Mouse (Mus musculus): Measurements from ENCODE around the gene Gtf2h3. TPM values are rescaled to one million over a fixed set of nuclear protein-coding genes. Genes with fewer than 3 reads are reported as not detected.
"Not testable (repeated sequence)": the region's sequence is repeated elsewhere in the genome, so short reads cannot be mapped to it uniquely, and the experiment has no call there.

Gtf2h3 gene
- polyA plus RNA-seq, 1 experiment: 20.4 TPM

DNA sequence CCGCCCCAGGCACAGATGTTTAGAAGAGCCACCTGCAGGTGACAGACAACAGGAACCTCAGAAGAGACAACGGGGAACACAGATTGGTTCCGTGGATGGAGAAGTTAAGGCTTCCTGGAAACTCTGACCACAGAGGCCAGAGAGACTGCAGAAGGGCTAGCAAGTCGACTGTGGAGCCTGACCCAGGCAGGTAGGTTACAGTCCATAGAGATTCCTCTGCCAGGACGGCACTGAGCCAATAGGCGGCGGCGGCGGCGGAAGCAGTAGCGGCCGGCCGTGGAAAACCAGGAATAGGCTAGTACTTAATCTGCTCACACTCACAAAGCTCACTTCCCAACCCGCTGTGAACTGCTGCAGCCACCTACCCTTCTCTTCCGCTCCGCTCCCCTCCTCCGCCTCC, 42.2 kb upstream of the Gtf2h3 start:
- Histone ChIP-seq H3K27ac (ENCODE audit: control insufficient read depth, insufficient read depth, low read depth, low read length) (peak overlapping the region; percentile 31; the same call in 1 of the 2 replicates), H3K27me3 (ENCODE audit: control insufficient read depth, insufficient read depth, low read length) (no peaks in the 10 kb centered on the region), H3K4me1 (ENCODE audit: control insufficient read depth, insufficient read depth, low read length) (peaks cover 5% of the 10 kb centered on the region), H3K36me3 (ENCODE audit: control insufficient read depth, insufficient read depth, low read length) (no peaks in the 10 kb centered on the region), H3K4me3 (ENCODE audit: control insufficient read depth, low read depth, low read length) (peak overlapping the region; percentile 1; the same call in 1 of the 2 replicates)
- TF ChIP-seq CTCF (IDR thresholded peaks at IDR 0.05; ENCODE audit: control insufficient read depth, insufficient read depth, insufficient replicate concordance, low read depth, low read length) (no peak), POLR2A (IDR thresholded peaks at IDR 0.05; ENCODE audit: control insufficient read depth, low read depth, low read length) (no peak)

DNA sequence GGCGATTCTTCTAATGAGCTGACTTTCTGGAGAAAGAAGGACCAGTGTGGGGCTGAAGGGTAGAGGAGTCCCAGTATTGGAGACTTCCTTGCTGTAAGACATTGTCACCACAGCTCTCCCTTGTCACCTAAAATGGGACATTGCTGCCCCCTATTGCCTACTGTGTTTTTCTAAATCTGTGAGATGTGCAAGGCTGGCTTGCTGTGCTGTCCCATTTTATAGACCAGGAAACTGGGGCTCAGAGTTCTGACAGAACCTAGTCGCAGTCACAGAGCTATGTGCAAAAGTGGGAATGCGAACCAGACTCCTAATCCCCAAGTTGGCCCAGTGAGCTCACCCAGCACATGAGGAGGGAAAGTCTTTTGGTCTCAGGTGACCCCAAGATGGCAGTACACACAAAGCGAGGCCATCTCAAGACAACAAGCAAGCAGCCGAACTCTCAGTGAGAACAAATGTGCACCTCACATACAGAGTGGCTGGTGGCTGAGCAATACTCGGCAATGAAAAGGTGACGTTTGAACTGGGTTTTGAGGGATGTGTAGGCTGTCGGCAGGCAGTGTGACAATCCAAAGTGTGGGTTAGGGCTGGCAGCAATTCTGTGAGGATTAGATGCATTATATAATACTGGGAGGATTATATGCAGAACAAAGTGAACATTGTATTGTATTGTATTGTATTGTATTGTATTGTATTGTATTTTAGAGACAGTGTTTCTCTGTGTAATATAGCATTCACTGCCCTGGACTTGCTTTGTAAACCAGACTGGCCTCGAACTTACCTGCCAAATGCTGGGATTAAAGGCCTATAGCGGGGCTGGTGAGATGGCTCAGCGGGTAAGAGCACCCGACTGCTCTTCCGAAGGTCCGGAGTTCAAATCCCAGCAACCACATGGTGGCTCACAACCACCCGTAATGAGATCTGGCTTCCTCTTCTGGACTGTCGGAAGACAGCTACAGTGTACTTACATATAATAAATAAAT, 39.8 kb upstream of the Gtf2h3 start:
- no peak overlapping the region for H3K4me3 ChIP-seq (ENCODE audit: control insufficient read depth, low read depth, low read length)
- H3K4me1 ChIP-seq (ENCODE audit: control insufficient read depth, insufficient read depth, low read length): peaks cover 8% of the 10 kb centered on the region
- TF ChIP-seq POLR2A (IDR thresholded peaks at IDR 0.05; ENCODE audit: control insufficient read depth, low read depth, low read length) (no peak), CTCF (IDR thresholded peaks at IDR 0.05; ENCODE audit: control insufficient read depth, insufficient read depth, insufficient replicate concordance, low read depth, low read length) (no peak; the same call in 1 of the 2 replicates)
- H3K27ac ChIP-seq (ENCODE audit: control insufficient read depth, insufficient read depth, low read depth, low read length): no peak overlapping the region
- no peaks in the 10 kb centered on the region for H3K36me3 ChIP-seq (ENCODE audit: control insufficient read depth, insufficient read depth, low read length)
- H3K27me3 ChIP-seq (ENCODE audit: control insufficient read depth, insufficient read depth, low read length): no peaks in the 10 kb centered on the region

GRCm38 (mm10) chr5:124539905-124540304, 39.0 kb upstream of the Gtf2h3 start:
- TF ChIP-seq POLR2A (IDR thresholded peaks at IDR 0.05; ENCODE audit: control insufficient read depth, low read depth, low read length) (no peak), CTCF (IDR thresholded peaks at IDR 0.05; ENCODE audit: control insufficient read depth, insufficient read depth, insufficient replicate concordance, low read depth, low read length) (no peak)
- Histone ChIP-seq H3K4me1 (ENCODE audit: control insufficient read depth, insufficient read depth, low read length) (peaks cover 8% of the 10 kb centered on the region), H3K27me3 (ENCODE audit: control insufficient read depth, insufficient read depth, low read length) (no peaks in the 10 kb centered on the region), H3K4me3 (ENCODE audit: control insufficient read depth, low read depth, low read length) (no peak overlapping the region), H3K36me3 (ENCODE audit: control insufficient read depth, insufficient read depth, low read length) (no peaks in the 10 kb centered on the region; the same call in 1 of the 2 replicates), H3K27ac (ENCODE audit: control insufficient read depth, insufficient read depth, low read depth, low read length) (no peak overlapping the region)

DNA sequence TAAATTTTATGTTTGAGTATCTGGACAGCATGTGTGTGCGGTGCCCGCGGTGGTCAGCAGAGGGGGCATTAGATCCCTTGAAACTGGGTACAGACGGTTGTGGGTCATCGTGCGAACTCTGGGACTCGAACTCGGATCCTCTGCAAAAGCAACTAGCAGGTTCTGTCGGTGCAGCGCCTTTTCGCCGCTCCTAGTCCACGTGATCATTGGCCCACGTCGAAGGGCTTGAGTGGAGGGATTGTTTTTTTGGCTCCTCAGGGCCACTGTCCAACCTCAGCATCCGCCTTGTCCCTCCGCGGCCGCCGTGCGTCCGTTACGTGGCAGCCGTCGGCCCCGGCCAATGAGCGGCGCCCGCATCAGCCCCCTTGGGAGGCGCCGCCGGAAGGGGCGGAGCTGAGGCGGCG, 38.6 kb upstream of the Gtf2h3 start, which contains the start of gene Tmed2:
Gene Tmed2 (plus strand): TSS at position 313 of the 404 bp plus-strand sequence.
- Histone ChIP-seq H3K4me1 (ENCODE audit: control insufficient read depth, insufficient read depth, low read length) (peaks cover 8% of the 10 kb centered on the region), H3K4me3 (ENCODE audit: control insufficient read depth, low read depth, low read length) (peak within 1 kb of the TSS; percentile 99), H3K27me3 (ENCODE audit: control insufficient read depth, insufficient read depth, low read length) (no peaks in the 10 kb centered on the region), H3K27ac (ENCODE audit: control insufficient read depth, insufficient read depth, low read depth, low read length) (peak within 1 kb of the TSS; percentile 85), H3K36me3 (ENCODE audit: control insufficient read depth, insufficient read depth, low read length) (no peaks in the 10 kb centered on the region; the same call in 1 of the 2 replicates)
- TF ChIP-seq CTCF (IDR thresholded peaks at IDR 0.05; ENCODE audit: control insufficient read depth, insufficient read depth, insufficient replicate concordance, low read depth, low read length) (no peak), POLR2A (IDR thresholded peaks at IDR 0.05; ENCODE audit: control insufficient read depth, low read depth, low read length) (0 out of 2 replicates have a peak, but pooled peaks have one; percentile 41)

DNA sequence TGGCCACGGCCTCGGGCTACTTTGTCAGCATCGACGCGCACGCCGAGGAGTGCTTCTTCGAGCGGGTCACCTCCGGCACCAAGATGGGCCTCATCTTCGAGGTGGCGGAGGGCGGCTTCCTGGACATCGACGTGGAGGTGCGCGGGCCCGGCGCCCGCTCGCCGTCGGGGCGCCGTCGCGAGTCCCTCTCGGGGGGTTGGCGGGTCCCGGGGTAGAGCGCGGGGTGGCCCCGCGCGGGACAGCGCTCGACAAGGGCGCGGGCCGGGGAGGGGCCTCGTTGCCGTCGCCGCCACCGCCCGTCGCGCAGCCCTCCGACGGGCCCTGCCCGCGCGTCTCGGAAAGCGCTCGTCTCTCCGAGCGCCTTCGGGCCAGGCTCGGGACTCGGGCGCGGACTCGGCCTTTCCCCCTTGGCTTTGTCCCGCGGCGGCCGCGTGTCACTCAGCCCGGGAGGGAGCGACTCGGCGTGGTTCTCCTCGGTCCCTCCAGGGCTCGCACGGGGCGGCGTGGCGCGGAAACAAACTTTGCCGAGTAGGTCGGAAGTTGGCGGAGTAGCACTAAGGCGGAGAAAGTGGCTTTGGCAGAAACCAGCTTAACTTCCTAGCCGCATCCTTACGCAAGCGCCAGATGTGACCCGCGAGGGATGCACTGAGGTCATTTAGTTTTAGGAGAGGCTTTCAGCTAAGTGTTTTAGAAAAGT, 37.9 kb upstream of the Gtf2h3 start:
- no peaks in the 10 kb centered on the region; the same call in 1 of the 2 replicates for H3K36me3 ChIP-seq (ENCODE audit: control insufficient read depth, insufficient read depth, low read length)
- H3K4me1 ChIP-seq (ENCODE audit: control insufficient read depth, insufficient read depth, low read length): peaks cover 8% of the 10 kb centered on the region
- peak; percentile 30; the same call in 1 of the 2 replicates for TF ChIP-seq POLR2A (IDR thresholded peaks at IDR 0.05; ENCODE audit: control insufficient read depth, low read depth, low read length)
- no peak for TF ChIP-seq CTCF (IDR thresholded peaks at IDR 0.05; ENCODE audit: control insufficient read depth, insufficient read depth, insufficient replicate concordance, low read depth, low read length)
- H3K4me3 ChIP-seq (ENCODE audit: control insufficient read depth, low read depth, low read length): peak overlapping the region; percentile 99
- peak overlapping the region; percentile 85 for H3K27ac ChIP-seq (ENCODE audit: control insufficient read depth, insufficient read depth, low read depth, low read length)
- no peaks in the 10 kb centered on the region for H3K27me3 ChIP-seq (ENCODE audit: control insufficient read depth, insufficient read depth, low read length)

DNA sequence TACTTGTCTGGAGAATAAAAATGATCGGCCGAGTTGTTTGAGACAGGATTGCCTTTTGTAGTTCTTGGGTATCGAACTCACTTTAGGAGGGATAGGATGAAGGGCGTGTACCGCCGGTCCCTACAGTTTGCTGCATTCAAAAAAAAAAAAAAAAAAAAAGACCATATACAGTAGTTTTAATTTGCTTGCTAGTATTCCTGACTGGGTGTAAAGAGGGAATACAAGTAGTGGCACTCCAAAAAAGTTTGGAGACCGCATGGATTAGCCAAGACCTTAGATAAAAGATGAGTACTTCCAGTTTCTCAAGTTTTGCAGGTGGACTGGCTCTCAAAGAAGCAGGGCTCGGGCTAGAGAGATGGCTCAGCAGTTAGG, 37.4 kb upstream of the Gtf2h3 start:
- Histone ChIP-seq H3K36me3 (ENCODE audit: control insufficient read depth, insufficient read depth, low read length) (no peaks in the 10 kb centered on the region; the same call in 1 of the 2 replicates), H3K27ac (ENCODE audit: control insufficient read depth, insufficient read depth, low read depth, low read length) (peak overlapping the region; percentile 85), H3K4me3 (ENCODE audit: control insufficient read depth, low read depth, low read length) (peak overlapping the region; percentile 99), H3K27me3 (ENCODE audit: control insufficient read depth, insufficient read depth, low read length) (no peaks in the 10 kb centered on the region), H3K4me1 (ENCODE audit: control insufficient read depth, insufficient read depth, low read length) (peaks cover 8% of the 10 kb centered on the region)
- TF ChIP-seq POLR2A (IDR thresholded peaks at IDR 0.05; ENCODE audit: control insufficient read depth, low read depth, low read length): no peak
- no peak for TF ChIP-seq CTCF (IDR thresholded peaks at IDR 0.05; ENCODE audit: control insufficient read depth, insufficient read depth, insufficient replicate concordance, low read depth, low read length)

DNA sequence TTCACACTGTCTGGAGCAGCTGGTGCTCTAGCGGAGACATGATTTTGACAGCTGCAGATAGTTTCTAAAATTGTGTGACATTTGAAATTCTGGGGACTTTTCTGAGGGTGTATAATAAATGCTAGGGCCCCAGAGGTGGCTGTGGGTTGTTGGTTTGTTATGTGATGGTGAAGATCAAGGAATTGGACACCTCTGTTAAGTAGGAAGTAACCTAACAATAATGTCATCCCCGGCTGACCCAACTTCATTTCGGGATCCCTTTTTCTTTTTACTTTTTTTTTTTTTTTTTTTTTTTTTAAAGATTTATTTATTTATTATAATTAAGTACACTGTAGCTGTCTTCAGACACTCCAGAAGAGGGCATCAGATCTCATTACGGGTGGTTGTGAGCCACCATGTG, 28.2 kb upstream of the Gtf2h3 start:
- H3K4me3 ChIP-seq (ENCODE audit: control insufficient read depth, low read depth, low read length); H3K27me3 ChIP-seq (ENCODE audit: control insufficient read depth, insufficient read depth, low read length); H3K36me3 ChIP-seq (ENCODE audit: control insufficient read depth, insufficient read depth, low read length); H3K27ac ChIP-seq (ENCODE audit: control insufficient read depth, insufficient read depth, low read depth, low read length); H3K4me1 ChIP-seq (ENCODE audit: control insufficient read depth, insufficient read depth, low read length): not testable (repeated sequence)

DNA sequence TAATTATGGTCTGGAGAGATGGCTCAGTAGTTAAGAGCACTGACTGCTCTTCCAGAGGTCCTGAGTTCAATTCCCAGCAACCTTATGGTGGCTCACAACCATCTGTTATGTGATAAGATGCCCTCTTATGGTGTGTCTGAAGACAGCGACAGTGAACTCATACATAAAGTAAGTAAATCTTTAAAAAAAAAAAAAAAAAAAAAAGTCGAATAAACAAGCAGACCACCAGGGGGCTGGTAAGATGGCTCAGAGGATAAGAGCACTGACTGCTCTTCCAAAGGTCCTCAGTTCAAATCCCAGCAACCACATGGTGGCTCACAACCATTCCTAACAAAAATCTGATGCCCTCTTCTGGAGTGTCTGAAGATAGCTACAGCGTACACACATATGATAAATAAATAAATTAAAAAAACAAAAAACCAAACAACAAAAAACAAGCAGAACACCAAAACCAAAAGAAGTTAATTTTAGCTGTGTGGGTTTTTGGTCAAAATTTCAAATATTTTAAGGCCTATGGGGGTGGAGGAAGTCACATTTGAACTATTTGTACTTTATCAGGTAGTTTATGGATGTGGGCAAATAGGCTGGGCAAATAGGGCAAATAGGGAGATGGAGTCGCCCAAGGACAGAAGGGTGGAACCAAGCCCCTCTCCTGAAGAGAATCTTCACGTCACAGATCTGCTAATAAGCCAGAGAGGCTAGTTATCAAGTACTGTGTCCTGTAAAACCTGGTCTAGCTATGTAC, 27.4 kb upstream of the Gtf2h3 start:
- H3K27ac ChIP-seq (ENCODE audit: control insufficient read depth, insufficient read depth, low read depth, low read length): peak overlapping the region; percentile 7
- not testable (repeated sequence) for H3K27me3 ChIP-seq (ENCODE audit: control insufficient read depth, insufficient read depth, low read length); H3K4me1 ChIP-seq (ENCODE audit: control insufficient read depth, insufficient read depth, low read length); H3K36me3 ChIP-seq (ENCODE audit: control insufficient read depth, insufficient read depth, low read length)
- H3K4me3 ChIP-seq (ENCODE audit: control insufficient read depth, low read depth, low read length): peak overlapping the region; percentile 92
